In the genomic region with DNA sequence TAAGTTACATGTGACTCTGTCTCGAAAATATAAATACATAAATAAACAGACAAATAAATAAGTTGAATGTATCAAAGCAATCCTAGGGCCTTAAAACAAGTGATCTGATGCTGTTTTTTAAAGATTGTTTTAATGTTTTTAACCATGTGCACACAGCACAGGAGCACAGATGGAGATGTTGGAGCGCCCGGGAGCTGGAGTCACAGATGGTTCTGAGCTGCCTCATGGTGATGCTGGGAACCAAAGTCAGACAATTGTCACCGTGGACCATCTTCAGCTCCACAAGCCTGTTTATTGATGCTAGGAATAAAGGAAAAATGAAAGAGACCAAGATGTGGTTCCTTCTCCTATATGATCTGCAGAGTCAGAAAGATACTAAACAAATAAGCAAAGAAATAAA, we compare ENCODE assay signal across 17 mouse cellular contexts.
"Had no signal": no experiment of that assay in that cellular context is flagged by ENCODE, and none has a peak within 500 bp of the region (broad histone marks: within the 10 kb centered on the region; RNA-seq: fewer than 3 reads in every experiment).

No protein-coding gene starts in this region.

- H3K27ac ChIP-seq: lung, embryonic 15.5 days; macrophage; midbrain, embryonic 13.5 days; midbrain, embryonic 15.5 days; neural tube, embryonic 12.5 days; stomach, embryonic 15.5 days; stomach, postnatal 0 days had no signal

- H3K9ac ChIP-seq: lung, embryonic 15.5 days; midbrain, embryonic 13.5 days; midbrain, embryonic 15.5 days; neural tube, embryonic 12.5 days; stomach, embryonic 15.5 days had no signal

- H3K27me3 ChIP-seq: lung, embryonic 15.5 days; stomach, embryonic 15.5 days had no signal

- H3K4me3 ChIP-seq: lung, embryonic 15.5 days; megakaryocyte, embryonic 14.5 days; midbrain, embryonic 13.5 days; midbrain, embryonic 15.5 days; neural tube, embryonic 12.5 days; stomach, embryonic 15.5 days had no signal

- H3K36me3 ChIP-seq: lung, embryonic 15.5 days; midbrain, embryonic 13.5 days; midbrain, embryonic 15.5 days; neural tube, embryonic 12.5 days; stomach, embryonic 15.5 days had no signal

- DNase-seq: lung, adult 2 months; lung, postnatal 14 days; lung, postnatal 36 days; right cerebral cortex, postnatal 14 days; thymus, adult 2 months; thymus, postnatal 25 days; thymus, postnatal 4 days had no signal

- ATAC-seq: lung, postnatal 0 days; midbrain, embryonic 13.5 days; midbrain, embryonic 15.5 days had no signal

- H3K9me3 ChIP-seq: lung, embryonic 15.5 days; megakaryocyte, embryonic 14.5 days; midbrain, embryonic 13.5 days; midbrain, embryonic 15.5 days; neural tube, embryonic 12.5 days; stomach, embryonic 15.5 days had no signal

- H3K4me1 ChIP-seq: lung, embryonic 15.5 days; megakaryocyte, embryonic 14.5 days; midbrain, embryonic 13.5 days; midbrain, embryonic 15.5 days; neural tube, embryonic 12.5 days; stomach, embryonic 15.5 days had no signal

- H3K4me2 ChIP-seq: lung, embryonic 15.5 days; midbrain, embryonic 11.5 days; midbrain, embryonic 13.5 days; midbrain, embryonic 15.5 days; neural tube, embryonic 12.5 days; stomach, embryonic 15.5 days had no signal
